Mouse (Mus musculus) left cerebral cortex, postnatal 25 days (tissue): Measurements from ENCODE around the gene Gnl2. TPM values are rescaled to one million over a fixed set of nuclear protein-coding genes. Genes with fewer than 3 reads are reported as not detected.

Experiments used
- DNase-seq, 2 experiments: peaks; one replicate each; pipeline ENCODE4 v3.0.0; 2022; ENCODE audit warnings: low spot score in 2 of 2, mixed read lengths in 1 of 2
- intact Hi-C: fragments of 180-260 bp; cut with DNase I; formaldehyde crosslinking; loops from one replicate; pipeline ENCODE4 v1.15.1; 2025
- total RNA-seq, 2 experiments: library from RNA; stranded (reverse); gene quantifications; 2 replicates each; pipeline ENCODE4 v1.2.3; 2021

Gene Gnl2
- total RNA-seq, 2 experiments from 2014 or later: 55.4 to 62.6 TPM

DNA sequence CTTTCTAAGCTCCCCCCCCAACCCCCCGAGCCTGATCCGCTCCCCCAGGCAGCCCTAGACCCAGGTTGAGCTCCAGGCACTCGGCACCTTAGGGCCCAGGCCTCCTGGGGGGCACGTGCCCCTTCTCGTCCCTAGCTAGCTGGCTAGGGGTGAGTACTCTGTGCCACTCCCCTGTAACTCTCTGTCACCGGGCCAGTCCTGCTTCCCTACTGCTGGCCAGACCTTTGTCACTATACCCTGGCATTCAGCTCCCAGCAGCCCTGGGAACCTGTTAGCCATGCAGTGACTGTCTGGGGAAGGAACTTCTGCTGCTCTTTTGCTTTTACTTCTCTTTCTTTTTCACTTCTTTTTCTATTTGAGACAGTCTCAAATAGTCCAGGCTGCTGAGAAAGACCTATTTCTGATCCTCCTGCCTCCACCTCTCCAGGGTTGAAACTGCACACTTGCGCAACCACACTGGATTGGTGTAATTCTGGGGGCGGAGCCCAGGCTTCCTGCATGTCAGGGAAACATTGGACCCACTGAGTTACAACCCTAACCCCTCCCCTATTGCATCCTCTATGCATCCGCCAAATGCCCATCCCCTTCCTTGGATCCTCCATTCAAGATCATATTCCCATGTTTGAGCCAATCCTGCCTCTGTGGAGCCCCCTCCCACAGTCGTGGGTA lies 18.8 kb upstream of the Gnl2 start:
- intact Hi-C loops: no loop called here
- DNase-seq: no peak

DNA sequence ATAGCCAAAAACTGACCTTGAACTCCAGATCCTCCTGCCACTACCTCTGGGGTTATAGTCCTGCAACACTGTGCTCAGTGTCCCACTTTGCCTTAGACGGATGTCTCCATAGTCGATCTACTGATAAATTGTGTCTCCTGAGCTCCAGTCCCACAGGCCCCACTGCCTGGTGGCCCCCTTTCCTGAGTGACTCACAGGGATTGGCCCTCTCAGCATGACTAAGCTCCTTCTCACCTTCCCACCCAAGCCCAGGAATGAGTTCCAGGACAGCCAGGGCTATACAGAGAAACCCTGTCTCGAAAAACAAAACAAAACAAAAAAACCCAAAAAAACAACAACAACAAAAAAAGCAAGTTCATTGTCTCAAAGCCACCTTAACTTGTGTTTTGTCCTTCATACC lies 16.8 kb upstream of the Gnl2 start:
- intact Hi-C loops: no loop called here
- DNase-seq: peak in 1 of 2 experiments; percentile 52

DNA sequence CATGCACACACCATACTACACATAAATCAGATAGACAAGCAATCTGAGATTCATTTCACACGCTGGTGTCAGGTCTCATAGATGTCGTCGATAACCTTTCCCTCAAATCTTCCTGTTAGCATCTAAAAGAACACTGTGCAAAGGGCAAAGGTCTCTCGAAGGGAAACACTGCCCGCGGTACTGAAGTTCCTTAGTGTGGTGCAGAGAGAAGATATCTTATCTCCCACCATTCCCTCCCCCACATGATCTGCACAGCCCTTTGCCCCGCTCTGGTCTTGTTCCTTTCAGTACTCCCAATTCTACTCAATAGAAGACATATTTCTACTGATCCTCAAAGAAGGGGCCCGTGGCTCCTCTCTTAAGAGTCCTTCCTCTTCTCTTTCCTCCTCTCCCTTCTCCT lies 13.4 kb upstream of the Gnl2 start:
- no peak for DNase-seq
- intact Hi-C loops: no loop called here

DNA sequence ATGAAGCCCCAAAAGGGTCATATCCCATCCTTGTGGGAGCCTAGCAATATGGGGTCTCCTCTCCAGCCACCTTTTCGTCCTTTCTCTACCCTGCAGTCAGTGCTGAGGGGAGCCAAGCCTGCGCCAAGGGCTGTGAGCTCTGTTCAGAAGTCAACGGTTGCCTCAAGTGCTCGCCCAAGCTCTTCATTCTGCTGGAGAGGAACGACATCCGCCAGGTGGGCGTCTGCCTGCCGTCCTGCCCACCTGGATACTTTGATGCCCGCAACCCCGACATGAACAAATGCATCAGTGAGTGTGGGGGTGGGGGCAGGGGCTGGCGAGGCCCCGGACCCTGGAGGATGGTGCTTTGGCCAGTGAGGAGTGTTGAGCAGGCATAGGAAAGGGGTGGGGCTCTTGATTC lies 11.5 kb upstream of the Gnl2 start:
- DNase-seq: no peak
- intact Hi-C loops: no loop called here

- DNase-seq: no peak
- intact Hi-C loops: no loop called here
Measured at GRCm38 (mm10) chr4:125007460-125007859, 8.9 kb upstream of the Gnl2 start.

DNA sequence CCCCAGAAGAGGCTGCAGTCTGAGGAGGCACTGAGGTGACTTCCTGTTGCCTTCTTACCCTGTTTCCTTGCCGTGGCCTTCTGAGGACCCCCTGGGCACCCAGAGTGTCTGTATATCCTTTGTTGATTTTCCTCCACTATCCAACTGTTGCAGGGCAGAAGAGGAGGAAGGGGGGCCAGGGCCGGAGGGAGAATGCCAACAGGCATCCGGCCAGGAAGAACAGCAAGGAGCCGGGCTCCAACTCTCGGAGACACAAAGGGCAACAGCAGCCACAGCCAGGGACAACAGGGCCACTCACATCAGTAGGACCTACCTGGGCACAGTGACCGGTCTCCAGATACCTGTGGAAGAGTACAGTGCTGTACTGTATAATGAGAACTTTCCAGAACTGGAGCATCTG lies 8.2 kb upstream of the Gnl2 start:
- intact Hi-C loops: no loop called here
- DNase-seq: no peak

DNA sequence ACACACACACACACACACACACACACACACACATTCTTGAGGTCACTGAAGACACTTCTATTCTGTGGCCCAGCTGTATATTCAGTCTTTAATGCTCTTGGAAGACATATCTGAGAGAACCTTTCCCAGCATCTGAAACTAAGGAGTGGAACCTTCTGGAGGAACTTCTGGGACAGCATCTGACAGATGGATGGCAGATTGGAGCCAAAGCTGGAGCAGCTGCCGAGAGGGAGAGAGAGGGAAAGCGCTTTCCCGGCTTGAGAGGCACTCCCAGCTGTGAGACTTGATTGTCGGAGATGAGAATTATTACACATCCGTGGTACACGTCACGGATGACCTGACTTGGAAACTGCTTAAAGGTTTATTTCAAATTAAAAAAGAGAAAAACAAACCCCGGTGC lies 7.7 kb upstream of the Gnl2 start:
- DNase-seq: peak in 1 of 2 experiments; percentile 48

GRCm38 (mm10) chr4:125017431-125017830 lies 1.0 kb downstream of the Gnl2 start:
- no peak for DNase-seq

More for the DNA sequence above, 7.7 kb upstream of the Gnl2 start:
- intact Hi-C loops: no loop called here

GRCm38 (mm10) chr4:125020780-125021538 lies 4.6 kb downstream of the Gnl2 start:
- DNase-seq: peak in 1 of 2 experiments; percentile 77

More at GRCm38 (mm10) chr4:125017431-125017830, 1.0 kb downstream of the Gnl2 start:
- intact Hi-C loops: no loop called here

DNA sequence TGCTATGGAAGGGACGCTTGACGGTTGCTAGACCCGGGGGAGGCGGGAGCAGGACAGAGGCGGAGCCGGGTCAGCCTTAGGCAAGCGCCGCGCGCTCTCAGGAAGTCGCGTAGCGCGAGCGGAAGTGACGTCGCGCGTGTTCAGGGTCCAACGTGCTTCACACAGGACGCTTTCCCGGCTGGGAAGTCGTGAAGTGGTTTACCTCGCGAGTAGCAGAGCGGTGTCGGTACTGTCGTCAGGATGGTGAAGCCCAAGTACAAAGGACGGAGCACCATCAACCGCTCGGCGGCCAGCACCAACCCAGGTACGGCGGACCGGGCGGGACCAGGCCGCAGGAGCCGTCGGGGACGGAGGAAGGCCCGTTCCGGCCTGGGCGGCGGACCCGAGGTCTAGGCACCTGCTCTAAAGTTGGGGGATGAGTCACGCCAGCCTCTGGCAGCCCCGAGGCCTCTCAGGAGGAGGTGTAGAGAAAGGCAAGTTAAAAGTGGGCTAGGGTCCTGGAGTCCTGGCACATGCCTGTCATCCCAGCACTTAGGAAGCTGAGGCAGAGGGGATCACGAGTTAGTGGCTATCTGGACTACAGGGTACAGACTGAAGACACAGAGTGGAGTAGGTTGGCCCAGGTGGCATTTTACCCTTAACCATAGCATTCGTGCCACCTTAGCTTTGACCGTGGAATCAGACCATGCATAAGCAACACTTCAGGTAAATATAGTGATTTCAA lies 13.7 kb downstream of the Gnl2 start:
- intact Hi-C loops: no loop called here
- peak; percentile 93 to 95 for DNase-seq

More at GRCm38 (mm10) chr4:125020780-125021538, 4.6 kb downstream of the Gnl2 start:
- intact Hi-C loops: loop anchor here (2.0 kb wide), 1 partner anchor 36 kb away; no protein-coding TSS in a partner anchor

GRCm38 (mm10) chr4:125034341-125034740 lies 18.0 kb downstream of the Gnl2 start:
- intact Hi-C loops: no loop called here

DNA sequence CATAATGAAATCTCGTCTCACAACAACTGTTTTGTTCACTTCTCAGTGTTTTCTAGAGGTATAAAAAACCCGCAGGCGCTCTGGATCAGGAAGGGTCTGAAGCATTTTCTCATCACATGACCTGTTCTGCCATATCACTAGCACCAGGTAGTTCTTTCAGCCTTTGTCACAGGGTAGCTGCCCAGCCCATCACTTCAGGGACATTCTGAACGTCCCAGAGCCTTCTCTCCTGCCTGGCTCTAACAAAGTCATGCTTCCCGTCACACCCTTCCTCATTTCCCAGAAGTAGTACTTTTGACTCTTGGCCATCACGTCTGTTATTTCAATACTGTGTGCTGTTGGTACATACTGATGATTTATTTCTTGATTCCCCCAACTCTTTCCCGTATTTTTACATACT lies 28.1 kb downstream of the Gnl2 start:
- DNase-seq: no peak
- intact Hi-C loops: no loop called here

More at GRCm38 (mm10) chr4:125034341-125034740, 18.0 kb downstream of the Gnl2 start:
- no peak for DNase-seq

DNA sequence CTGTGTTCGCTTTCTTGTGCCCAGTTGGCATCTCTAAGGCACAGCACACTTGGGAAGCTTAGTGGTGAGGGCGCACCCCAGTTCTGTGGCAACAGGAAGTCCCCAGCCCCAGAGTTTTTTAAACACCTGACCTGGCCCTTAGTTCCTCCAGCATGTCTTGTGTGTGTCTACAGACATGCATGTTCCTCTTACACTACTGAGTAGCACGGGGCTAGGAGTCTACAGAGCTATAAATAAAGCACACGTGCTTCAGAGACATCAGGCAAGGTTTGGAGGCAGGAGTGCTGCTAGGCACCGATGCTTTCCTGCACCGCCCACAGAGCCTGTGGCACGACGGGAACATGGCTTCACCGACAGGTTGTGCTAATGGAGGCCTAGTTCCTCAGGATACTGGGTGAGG lies 39.0 kb downstream of the Gnl2 start:
- peak; percentile 17 for DNase-seq
- intact Hi-C loops: no loop called here

DNA sequence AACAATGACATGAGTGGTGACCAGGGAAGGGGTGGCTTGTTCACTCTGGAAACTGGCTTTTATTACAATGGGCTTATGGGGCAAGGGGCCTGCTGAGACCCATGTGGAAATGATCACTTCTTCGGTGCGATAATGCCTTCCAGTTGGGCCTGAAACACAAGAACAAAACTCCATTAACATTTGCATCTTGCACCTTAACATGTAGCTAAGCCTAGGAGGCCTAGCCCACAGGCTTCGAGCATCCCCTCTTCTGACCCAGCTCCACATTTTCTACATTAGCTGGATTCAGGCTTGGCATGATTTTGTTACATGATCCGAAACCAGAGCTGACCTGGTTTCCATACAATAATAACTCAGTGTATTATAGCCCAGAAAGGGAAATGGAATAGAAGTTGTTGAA lies 40.1 kb downstream of the Gnl2 start:
- intact Hi-C loops: no loop called here

DNA sequence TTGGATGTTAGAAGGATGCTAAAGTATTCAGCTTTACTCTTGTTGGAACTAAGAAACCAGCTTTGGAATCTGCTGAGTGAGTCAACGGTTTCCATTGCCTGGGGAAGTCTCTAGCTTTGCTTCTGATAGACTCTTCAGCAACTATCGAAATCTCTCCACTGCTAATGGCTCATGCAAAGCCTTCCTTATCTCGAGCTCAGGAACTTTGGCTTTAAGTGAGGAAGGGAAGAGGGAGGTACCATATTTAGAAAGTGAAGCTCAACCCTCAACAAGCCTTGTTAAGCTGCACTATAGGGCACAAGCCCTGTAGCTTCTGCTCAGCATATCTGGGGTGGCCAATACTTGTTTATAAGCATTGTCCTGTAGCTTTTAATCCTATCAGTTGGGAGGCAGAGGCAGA lies 40.9 kb downstream of the Gnl2 start:
- intact Hi-C loops: no loop called here

More for the DNA sequence above, 40.1 kb downstream of the Gnl2 start:
- DNase-seq: no peak

GRCm38 (mm10) chr4:125058033-125058432 lies 41.6 kb downstream of the Gnl2 start:
- intact Hi-C loops: no loop called here
- DNase-seq: no peak

More for the DNA sequence above, 40.9 kb downstream of the Gnl2 start:
- DNase-seq: no peak

GRCm38 (mm10) chr4:125059025-125059424 lies 42.6 kb downstream of the Gnl2 start:
- intact Hi-C loops: loop anchor here (1.0 kb wide), 1 partner anchor 116 kb away; no protein-coding TSS in a partner anchor

GRCm38 (mm10) chr4:125063829-125064228 lies 47.4 kb downstream of the Gnl2 start:
- intact Hi-C loops: no loop called here
- DNase-seq: no peak

More at GRCm38 (mm10) chr4:125059025-125059424, 42.6 kb downstream of the Gnl2 start:
- peak; percentile 53 to 60 for DNase-seq

DNA sequence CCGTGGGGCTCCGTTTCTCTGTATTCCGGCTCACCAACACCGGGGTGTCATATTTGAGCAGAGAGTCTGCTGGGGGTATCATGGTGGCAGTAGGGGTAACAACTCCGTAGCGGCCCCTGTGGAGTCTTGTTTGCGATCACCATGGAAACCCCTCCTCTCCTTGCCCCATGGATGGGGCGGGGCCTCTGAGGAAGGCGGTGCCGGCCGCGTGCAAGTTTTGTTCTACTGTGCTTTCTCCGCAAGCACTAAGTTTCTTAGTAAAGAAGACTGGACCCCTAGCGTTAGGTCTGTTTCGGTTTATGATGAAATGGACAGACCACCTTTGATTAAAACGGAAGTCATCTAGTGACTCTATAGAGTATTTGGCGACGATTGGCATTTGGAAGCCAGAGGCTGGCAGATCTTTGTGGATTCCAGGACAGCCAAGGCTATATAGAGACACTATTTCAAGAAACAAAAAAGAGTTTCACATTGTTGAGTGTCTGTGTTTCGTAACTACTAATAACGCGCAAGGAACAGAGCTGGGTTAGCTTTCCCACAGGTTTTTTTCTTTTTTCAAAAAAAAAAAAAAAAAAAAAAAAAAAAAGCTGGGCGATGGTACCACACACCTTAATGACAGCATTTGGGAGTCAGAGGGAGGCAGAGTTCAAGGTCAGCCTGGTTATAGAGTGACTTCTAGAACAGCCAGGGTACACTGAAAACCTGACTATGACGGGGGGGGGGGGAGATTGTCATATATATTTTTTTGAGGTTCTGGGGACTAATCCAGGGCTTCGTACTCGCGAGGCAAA lies 49.3 kb downstream of the Gnl2 start, which contains the start of gene Dnali1:
Dnali1 (minus strand) TSS at position 187 of the 791 bp plus-strand sequence.
- intact Hi-C loops: loop anchor here (2.0 kb wide), 1 partner anchor 19 kb away; the partner anchor contains the start of gene Meaf6
- DNase-seq: peak; percentile 29 to 34
